Mouse (Mus musculus) Patski (cell line): Measurements from ENCODE around the gene Clcn7. TPM values are rescaled to one million over a fixed set of nuclear protein-coding genes. Genes with fewer than 3 reads are reported as not detected.

Experiments
- ATAC-seq: fragments of 100-300 bp; one replicate; pipeline ENCODE4 v1.8.0; 2021
- CTCF ChIA-PET: fragments of 350-600 bp; sonication (Branson Sonifier 250); formaldehyde crosslinking; loops from one replicate; lab custom pipeline; 2022; ENCODE audit warnings: inconsistent platforms; lab: Charles Lee
- POLR2A ChIA-PET: fragments of 350-600 bp; sonication (Branson Sonifier 250); formaldehyde crosslinking; loops from one replicate; lab custom pipeline; 2022; ENCODE audit warnings: antibody characterized with exemption, inconsistent platforms; lab: Charles Lee
- DNase-seq: peaks from one replicate; pipeline ENCODE4 v3.0.0-alpha.2; 2011; ENCODE audit warnings: low read depth, low spot score
- H3K27me3 ChIP-seq: fragments of 371-371 bp; one replicate; pipeline ENCODE4 v1.5.1; 2021
- CTCF ChIP-seq: fragments of 100-300 bp; IDR thresholded peaks from one replicate; pipeline ENCODE4 v1.5.1; 2021
- in situ Hi-C: fragments of 300-500 bp; cut with MboI; formaldehyde crosslinking; loops from 3 replicates; pipeline ENCODE4 v1.11.1; 2018; ENCODE audit warnings: low pct_unique_long_range_greater_than_20kb, mixed read lengths
- polyA plus RNA-seq: library from polyadenylated mRNA; unstranded; gene quantifications from one replicate; pipeline ENCODE4 v1.2.3, GENCODE M21; 2021

The Clcn7 gene
- 47.5 TPM for polyA plus RNA-seq

DNA sequence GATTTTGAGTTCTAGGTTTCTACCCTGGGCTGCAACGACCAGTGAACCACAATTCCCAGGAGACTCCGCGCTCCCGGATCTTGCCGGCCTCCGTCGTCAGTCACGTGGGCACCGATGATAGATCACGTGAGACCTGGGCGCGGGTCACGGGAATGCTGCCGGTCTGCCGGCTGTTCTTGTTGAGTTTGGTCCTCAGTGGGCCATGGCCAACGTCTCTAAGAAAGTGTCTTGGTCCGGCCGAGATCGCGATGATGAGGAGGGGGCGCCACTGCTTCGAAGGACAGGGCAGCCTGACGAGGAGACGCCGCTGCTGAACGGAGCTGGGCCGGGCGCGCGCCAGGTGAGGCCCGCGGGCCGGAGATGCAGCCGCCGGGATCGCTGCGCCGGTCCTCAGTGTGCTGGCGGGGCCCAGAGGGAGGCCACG, at the start of gene Clcn7:
TSS of gene Clcn7 (plus strand) at position 117 of the 424 bp plus-strand sequence.
- in situ Hi-C loops, result no loop called here
- POLR2A ChIA-PET, result no interaction called here

DNA sequence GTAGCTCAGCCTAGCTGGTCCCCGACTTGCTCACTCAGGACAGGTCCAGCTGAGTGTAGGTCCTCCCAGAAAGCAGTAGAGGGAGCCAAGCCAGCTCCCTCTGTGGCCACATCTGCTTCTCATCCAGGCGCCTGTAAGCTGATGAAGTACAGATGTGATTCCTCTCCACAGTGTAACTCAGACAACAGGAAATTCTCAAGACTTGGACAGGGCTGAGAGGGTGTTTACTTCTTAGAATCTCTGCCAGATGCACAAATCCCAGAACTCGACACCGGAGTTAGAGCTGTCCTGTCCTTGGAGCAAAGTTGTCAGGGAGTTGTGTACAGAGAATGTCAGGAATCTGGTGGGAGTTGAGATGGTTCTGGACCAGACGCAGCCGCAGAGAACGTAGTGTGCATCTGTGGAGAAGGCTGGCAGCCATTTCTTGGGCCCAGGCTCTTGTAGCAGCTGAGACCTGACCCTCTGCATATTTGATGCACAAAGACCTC, 49.7 kb upstream of the Clcn7 start, which contains the start of gene Tmem204:
TSS of gene Tmem204 (minus strand) at position 148 of the 488 bp plus-strand sequence.
- POLR2A ChIA-PET, result no interaction called here
- DNase-seq (no peak), ATAC-seq (no peak)
- CTCF ChIA-PET, result no interaction called here
- TF ChIP-seq CTCF, result no peak
- H3K27me3 ChIP-seq, result no peaks in the 10 kb centered on the region
- in situ Hi-C loops, result no loop called here

More for the DNA sequence above, at the start of gene Clcn7:
- no peak for ATAC-seq
- CTCF ChIA-PET, result no interaction called here
- no peaks in the 10 kb centered on the region for H3K27me3 ChIP-seq
- peak; percentile 53 for DNase-seq
- TF ChIP-seq CTCF, result no peak

DNA sequence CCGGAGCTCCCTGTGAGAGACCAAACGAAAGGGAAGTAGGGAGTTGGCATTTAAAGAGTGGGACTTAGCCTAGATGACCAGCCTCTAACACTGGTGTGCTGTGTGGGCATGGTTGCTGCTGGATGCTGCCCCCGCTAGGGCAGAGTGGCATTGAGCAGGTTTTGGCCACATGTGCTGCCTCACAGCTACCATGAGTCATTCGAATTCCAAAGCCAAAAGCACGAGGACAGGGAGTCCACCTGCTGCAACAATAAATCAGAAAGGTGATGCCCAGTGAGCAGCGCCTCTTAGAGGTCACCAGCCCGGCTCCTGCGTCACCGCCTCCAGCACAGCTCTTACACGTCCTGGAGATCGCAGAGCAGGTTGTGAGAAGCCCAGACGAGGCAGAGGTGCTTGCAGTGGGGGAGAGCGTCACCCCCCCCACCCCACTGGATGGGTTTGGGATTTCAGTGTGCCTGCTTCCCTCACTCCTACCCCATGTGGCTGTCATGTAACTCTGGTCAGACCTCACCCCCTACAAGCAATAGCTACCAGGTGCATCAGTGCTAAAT, 48.3 kb upstream of the Clcn7 start:
- ATAC-seq, result no peak
- CTCF ChIA-PET, result interaction anchor here (1.2 kb wide), 1 partner anchor 9 kb away, joined by 3 read pairs; no protein-coding TSS in a partner anchor
- H3K27me3 ChIP-seq, result no peaks in the 10 kb centered on the region
- POLR2A ChIA-PET, result interaction anchor here (0.9 to 1.0 kb wide), 2 partner anchors 11 to 22 kb away, joined by 3 read pairs; no protein-coding TSS in a partner anchor
- in situ Hi-C loops, result no loop called here
- no peak for TF ChIP-seq CTCF
- DNase-seq, result peak; percentile 9

DNA sequence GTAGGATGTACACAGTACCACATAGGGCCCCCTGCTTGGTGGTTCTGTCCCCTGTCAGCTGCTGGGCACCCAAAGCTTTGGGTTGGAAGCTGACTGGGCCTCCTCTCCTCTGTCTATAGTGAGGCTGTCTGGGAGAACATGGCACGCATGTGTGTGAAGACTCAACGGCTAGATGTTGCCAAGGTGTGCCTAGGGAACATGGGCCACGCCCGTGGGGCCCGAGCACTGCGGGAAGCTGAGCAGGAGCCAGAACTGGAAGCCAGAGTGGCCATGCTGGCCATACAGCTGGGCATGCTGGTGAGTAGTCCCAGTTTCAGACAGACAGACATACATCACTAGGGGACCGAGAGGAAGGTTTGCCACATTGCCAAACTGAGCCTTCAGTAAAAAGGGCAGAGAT, 46.5 kb upstream of the Clcn7 start:
- POLR2A ChIA-PET, result no interaction called here
- CTCF ChIA-PET, result no interaction called here
- no peak for ATAC-seq

DNA sequence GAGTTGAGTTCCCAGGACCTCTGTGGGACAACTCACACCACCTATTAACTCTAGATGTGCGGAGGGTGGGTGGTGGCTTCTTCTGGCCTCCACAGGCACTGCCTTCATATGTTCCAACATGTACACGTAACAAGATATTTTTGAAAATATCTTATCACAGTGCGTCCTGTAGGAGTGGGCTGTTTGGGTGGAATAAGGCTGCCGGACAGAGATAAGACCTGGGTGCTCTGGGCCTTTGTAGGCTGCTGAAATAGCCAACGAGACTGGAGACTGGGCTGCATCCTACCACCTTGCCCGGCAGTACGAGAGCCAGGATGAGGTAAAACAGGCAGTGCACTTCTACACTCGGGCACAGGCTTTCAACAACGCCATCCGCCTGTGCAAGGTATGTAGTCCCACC, 44.0 kb upstream of the Clcn7 start:
- ChIA-PET CTCF (no interaction called here), POLR2A (no interaction called here)
- H3K27me3 ChIP-seq, result no peaks in the 10 kb centered on the region
- in situ Hi-C loops, result no loop called here
- no peak for TF ChIP-seq CTCF
- no peak for ATAC-seq
- no peak for DNase-seq

More for the DNA sequence above, 46.5 kb upstream of the Clcn7 start:
- no peak for DNase-seq
- no peaks in the 10 kb centered on the region for H3K27me3 ChIP-seq
- in situ Hi-C loops, result no loop called here
- TF ChIP-seq CTCF, result no peak

DNA sequence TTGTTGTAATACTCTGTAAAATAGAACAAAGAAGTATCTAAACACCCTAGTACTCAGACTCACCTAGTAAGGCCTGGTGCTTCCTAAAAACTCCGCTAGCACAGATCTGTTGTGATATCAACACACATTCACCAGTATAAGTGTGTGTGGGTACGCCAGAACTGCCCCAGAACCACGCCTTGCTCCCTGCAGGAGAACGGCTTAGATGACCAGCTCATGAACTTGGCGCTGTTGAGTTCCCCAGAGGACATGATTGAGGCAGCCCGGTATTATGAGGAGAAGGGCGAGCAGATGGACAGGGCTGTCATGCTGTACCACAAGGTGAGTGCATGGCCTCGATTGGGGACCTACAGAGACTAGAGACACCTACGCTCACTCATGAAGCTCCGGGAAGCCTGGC, 42.7 kb upstream of the Clcn7 start:
- no peak for TF ChIP-seq CTCF
- ATAC-seq (no peak), DNase-seq (no peak)
- CTCF ChIA-PET, result no interaction called here
- H3K27me3 ChIP-seq, result no peaks in the 10 kb centered on the region
- POLR2A ChIA-PET, result interaction anchor here (1.2 kb wide), 1 partner anchor 11 kb away, joined by 3 read pairs; no protein-coding TSS in a partner anchor
- in situ Hi-C loops, result no loop called here

DNA sequence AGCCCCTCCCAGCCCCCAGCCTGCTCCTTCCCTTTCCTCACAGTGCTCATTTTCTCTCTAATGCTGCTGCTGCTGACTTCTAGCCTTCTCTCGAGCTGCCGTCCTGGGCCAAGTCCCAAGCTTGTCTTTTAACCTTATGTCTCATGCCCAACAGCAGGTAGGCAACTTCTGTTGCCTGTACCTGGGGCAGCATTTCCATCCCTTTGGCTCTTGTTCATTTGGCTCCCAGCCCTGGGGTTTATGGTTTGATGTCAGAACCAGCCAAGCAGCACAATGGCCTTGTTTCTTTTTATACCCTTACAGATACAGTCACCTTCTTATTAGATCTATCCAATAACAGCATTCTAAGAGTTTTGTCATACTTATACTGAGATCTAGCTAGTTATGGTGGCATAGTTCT, 37.0 kb upstream of the Clcn7 start:
- ChIA-PET POLR2A (interaction anchor here (0.6 to 1.0 kb wide), 2 partner anchors 11 to 200 kb away, joined by 3 read pairs; no protein-coding TSS in a partner anchor), CTCF (interaction anchor here (1.7 kb wide), 1 partner anchor 19 kb away, joined by 4 read pairs; no protein-coding TSS in a partner anchor)
- in situ Hi-C loops, result no loop called here
- no peak for DNase-seq
- TF ChIP-seq CTCF, result no peak
- H3K27me3 ChIP-seq, result no peaks in the 10 kb centered on the region
- no peak for ATAC-seq

DNA sequence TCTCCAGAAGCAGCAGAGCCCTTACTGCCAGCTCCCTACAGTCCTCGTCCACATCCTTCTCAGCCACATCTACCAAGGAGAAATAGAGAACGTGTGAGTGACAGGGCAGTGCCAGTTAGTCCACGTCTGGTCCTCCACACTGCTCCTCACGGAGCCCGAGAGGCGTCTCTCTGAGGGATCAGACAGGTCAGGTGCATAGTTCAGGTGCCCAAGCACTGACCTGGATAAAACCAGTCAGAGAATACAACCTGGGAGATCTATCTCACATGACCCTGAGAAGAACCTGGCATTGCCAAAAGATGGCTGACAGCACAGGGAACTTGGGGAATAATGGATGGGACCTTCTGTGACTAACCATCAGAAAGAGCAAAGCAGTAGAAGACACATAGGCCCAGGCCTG, 33.1 kb upstream of the Clcn7 start:
- ATAC-seq (no peak), DNase-seq (no peak)
- in situ Hi-C loops, result no loop called here
- POLR2A ChIA-PET, result no interaction called here
- no peaks in the 10 kb centered on the region for H3K27me3 ChIP-seq
- CTCF ChIA-PET, result no interaction called here
- TF ChIP-seq CTCF, result no peak

DNA sequence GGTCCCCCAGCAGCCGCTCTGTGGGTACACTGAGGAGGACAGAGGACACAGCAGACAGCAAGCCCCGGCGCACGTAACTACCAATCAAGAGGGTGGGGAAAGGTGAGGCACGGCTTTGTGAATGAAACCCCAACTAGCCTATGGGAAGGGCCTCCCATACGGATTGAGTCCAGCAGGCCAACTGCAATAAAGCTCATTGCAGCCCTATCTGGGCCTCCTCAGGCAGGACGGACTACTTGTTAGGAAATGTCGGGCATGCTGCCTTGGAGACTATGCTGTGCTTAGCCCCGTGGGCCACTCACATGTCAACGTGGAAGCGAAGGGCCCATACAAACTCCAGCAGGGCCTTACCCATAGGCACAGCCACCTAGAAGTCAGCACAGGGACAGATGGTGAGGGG, 31.9 kb upstream of the Clcn7 start:
- ChIA-PET CTCF (no interaction called here), POLR2A (interaction anchor here (1.0 kb wide), 1 partner anchor 11 kb away, joined by 3 read pairs; no protein-coding TSS in a partner anchor)
- ATAC-seq (no peak), DNase-seq (no peak)
- no peak for TF ChIP-seq CTCF
- in situ Hi-C loops, result no loop called here
- H3K27me3 ChIP-seq, result no peaks in the 10 kb centered on the region

DNA sequence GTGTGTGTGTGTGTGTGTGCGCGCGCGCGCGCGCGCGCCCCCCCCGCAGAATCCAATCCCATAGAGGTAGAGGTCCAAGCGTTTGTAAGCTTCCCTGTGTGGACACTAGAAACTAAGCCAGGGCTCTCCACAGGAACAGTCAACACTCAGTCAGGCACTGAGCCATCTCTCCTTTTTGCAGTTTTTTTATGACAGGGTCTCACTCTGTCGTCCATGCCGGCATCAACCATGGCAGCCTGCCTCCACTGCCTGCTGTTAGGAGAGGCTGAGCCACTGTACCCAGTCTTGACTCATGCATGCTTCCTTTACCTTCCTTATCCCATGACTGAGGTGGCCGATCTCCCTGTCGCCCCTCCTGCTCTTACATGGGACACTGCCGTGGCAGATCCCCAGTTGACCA, 25.4 kb upstream of the Clcn7 start:
- ChIA-PET POLR2A (no interaction called here), CTCF (no interaction called here)
- in situ Hi-C loops, result no loop called here
- ATAC-seq, result no peak
- no peaks in the 10 kb centered on the region for H3K27me3 ChIP-seq
- TF ChIP-seq CTCF, result no peak
- no peak for DNase-seq

DNA sequence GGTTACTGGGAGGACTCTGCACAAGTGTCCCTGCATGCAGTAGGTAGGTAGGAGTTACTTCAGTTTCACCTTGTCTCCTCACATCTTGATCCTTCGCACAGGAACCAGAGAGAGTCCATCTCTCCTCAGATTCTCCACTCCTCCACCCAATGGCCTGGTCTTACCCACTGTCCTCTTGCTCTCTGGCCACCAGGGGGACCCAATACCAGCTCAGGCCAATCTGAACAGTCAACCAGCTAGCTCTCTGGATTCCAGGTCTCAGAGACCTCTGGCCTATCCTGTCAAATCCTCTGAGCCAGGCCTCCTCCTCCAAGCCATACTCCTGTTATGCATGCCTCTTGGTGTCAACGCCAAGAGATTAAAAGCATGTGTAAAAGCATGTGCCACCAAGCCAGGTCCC, 23.6 kb upstream of the Clcn7 start:
- TF ChIP-seq CTCF, result no peak
- no peaks in the 10 kb centered on the region for H3K27me3 ChIP-seq
- CTCF ChIA-PET, result no interaction called here
- in situ Hi-C loops, result no loop called here
- no peak for ATAC-seq
- POLR2A ChIA-PET, result no interaction called here
- DNase-seq, result no peak
